28 mouse cellular contexts compared by ENCODE assay signal in genomic region chr2:132276249-132276648, GRCm38 (mm10).
"Had no signal": no experiment of that assay in that cellular context is flagged by ENCODE, and none has a peak within 500 bp of the region (broad histone marks: within the 10 kb centered on the region; RNA-seq: fewer than 3 reads in every experiment).

No protein-coding gene starts in this region.

- H3K36me3 ChIP-seq: forebrain, embryonic 15.5 days had no signal

- DNase-seq: cerebellum, adult 18-20 months; cerebellum, adult 2 months; cerebellum, adult 8-10 months; cerebellum, adult 9-10 months; cerebellum, adult 9-11 months; cerebellum, postnatal 10 days; cerebellum, postnatal 14 days; cerebellum, postnatal 25 days; cerebellum, postnatal 36 days; embryo, embryonic 11 days; forebrain, postnatal 0 days; gastrocnemius, adult 2 months; gastrocnemius, postnatal 10 days; gastrocnemius, postnatal 14 days; gastrocnemius, postnatal 25 days; gastrocnemius, postnatal 36 days; heart, adult 18-20 months had no signal

- H3K27ac ChIP-seq: embryonic facial prominence, embryonic 10.5 days; embryonic facial prominence, embryonic 12.5 days; embryonic facial prominence, embryonic 13.5 days; embryonic facial prominence, embryonic 15.5 days; forebrain, embryonic 10.5 days; forebrain, embryonic 12.5 days; forebrain, embryonic 13.5 days; forebrain, embryonic 15.5 days; gastrocnemius, adult 2 months had no signal

- H3K27me3 ChIP-seq: embryonic facial prominence, embryonic 12.5 days; embryonic facial prominence, embryonic 13.5 days; embryonic facial prominence, embryonic 15.5 days; forebrain, embryonic 12.5 days; forebrain, embryonic 13.5 days; forebrain, embryonic 15.5 days had no signal

- H3K4me2 ChIP-seq: embryonic facial prominence, embryonic 12.5 days; embryonic facial prominence, embryonic 13.5 days; embryonic facial prominence, embryonic 15.5 days; forebrain, embryonic 12.5 days; forebrain, embryonic 13.5 days; forebrain, embryonic 15.5 days had no signal

- H3K4me1 ChIP-seq: embryonic facial prominence, embryonic 15.5 days had no signal

- ATAC-seq: forebrain, embryonic 13.5 days; forebrain, embryonic 14.5 days; forebrain, embryonic 15.5 days; forebrain, embryonic 16.5 days; forebrain, postnatal 0 days had no signal

- H3K4me3 ChIP-seq: embryonic facial prominence, embryonic 10.5 days; embryonic facial prominence, embryonic 12.5 days; embryonic facial prominence, embryonic 13.5 days; embryonic facial prominence, embryonic 15.5 days; erythroblast, embryonic 14.5 days; forebrain, embryonic 10.5 days; forebrain, embryonic 12.5 days; forebrain, embryonic 13.5 days; forebrain, embryonic 15.5 days; gastrocnemius, adult 2 months had no signal

- H3K9me3 ChIP-seq: embryonic facial prominence, embryonic 10.5 days; embryonic facial prominence, embryonic 12.5 days; embryonic facial prominence, embryonic 13.5 days; embryonic facial prominence, embryonic 15.5 days; forebrain, embryonic 10.5 days; forebrain, embryonic 12.5 days; forebrain, embryonic 13.5 days; forebrain, embryonic 15.5 days had no signal

- H3K9ac ChIP-seq: embryonic facial prominence, embryonic 12.5 days; embryonic facial prominence, embryonic 13.5 days; embryonic facial prominence, embryonic 15.5 days; forebrain, embryonic 12.5 days; forebrain, embryonic 13.5 days; forebrain, embryonic 15.5 days; forebrain, postnatal 0 days had no signal
